Mouse (Mus musculus) stomach, postnatal 0 days (tissue): Measurements from ENCODE around the gene Nell2. TPM values are rescaled to one million over a fixed set of nuclear protein-coding genes. Genes with fewer than 3 reads are reported as not detected.

Source experiments
- ATAC-seq: fragments of 200-750 bp; cut with Nextera tagmentation; 2 replicates; pipeline ENCODE4 v1.8.0; 2017; ENCODE audit not compliant: low FRiP score, low TSS enrichment
- DNase-seq: peaks from one replicate; pipeline ENCODE4 v3.0.0-alpha.2; 2016; ENCODE audit warnings: low spot score
- H3K27ac ChIP-seq: fragments of 300-500 bp; sonication (generic); replicated peaks from 2 replicates; pipeline ENCODE4 v1.5.1; 2014; ENCODE audit warnings: mild to moderate bottlenecking, control low read depth
- H3K27me3 ChIP-seq: fragments of 300-500 bp; sonication (generic); 2 replicates; pipeline ENCODE4 v1.6.1; 2014; ENCODE audit warnings: low read length; ENCODE audit not compliant: control insufficient read depth, insufficient read depth
- H3K36me3 ChIP-seq: fragments of 300-500 bp; sonication (generic); 2 replicates; pipeline ENCODE4 v1.6.1; 2014; ENCODE audit warnings: low read length, mixed read lengths; ENCODE audit not compliant: control insufficient read depth, insufficient read depth
- H3K4me1 ChIP-seq: fragments of 300-500 bp; sonication (generic); replicated peaks from 2 replicates; pipeline ENCODE4 v1.6.1; 2014; ENCODE audit warnings: antibody characterized with exemption; ENCODE audit not compliant: control insufficient read depth, insufficient read depth
- H3K4me2 ChIP-seq: fragments of 300-500 bp; sonication (generic); replicated peaks from 2 replicates; pipeline ENCODE4 v1.6.1; 2014; ENCODE audit warnings: low read depth, mild to moderate bottlenecking, control low read depth, moderate library complexity
- H3K4me3 ChIP-seq: fragments of 300-500 bp; sonication (generic); 2 replicates; pipeline ENCODE4 v1.5.1; 2014; ENCODE audit warnings: low read depth, low read length, control low read depth
- H3K9ac ChIP-seq: fragments of 300-500 bp; sonication (generic); 2 replicates; pipeline ENCODE4 v1.6.1; 2014; ENCODE audit warnings: mild to moderate bottlenecking, low read length, control low read depth, mixed read lengths
- H3K9me3 ChIP-seq: fragments of 300-500 bp; sonication (generic); 2 replicates; pipeline ENCODE4 v1.6.1; 2016; ENCODE audit warnings: low read length; ENCODE audit not compliant: control insufficient read depth
- CTCF ChIP-seq: IDR thresholded peaks from 2 replicates; pipeline ENCODE4 v1.5.1; 2016; ENCODE audit warnings: antibody characterized with exemption, low read depth, mild to moderate bottlenecking, moderate library complexity
- EP300 ChIP-seq: optimal IDR thresholded peaks from 2 replicates; pipeline ENCODE3; 2016; ENCODE audit warnings: antibody characterized with exemption
- WGBS: fragments of 180-500 bp; shearing (Covaris S2); extraction: QIAGEN DNeasy Blood & Tissue Kit; methylation state at CpG from one replicate; pipeline ENCODE4 v1.1.7; 2014; 5-methylcytosine and 5-hydroxymethylcytosine counted together
- polyA plus RNA-seq: library from polyadenylated mRNA; unstranded; fragments of >200 nt; fragmentation: Nextera tagmentation; extraction: Ambion mirVana; gene quantifications from 2 replicates; pipeline ENCODE4 v1.2.1, GENCODE M21; 2015

Nell2 gene
- polyA plus RNA-seq, 1 experiment from 2014 or later = 5.8 TPM

- DNase-seq (no peak), ATAC-seq (no peak)
- Histone ChIP-seq H3K27me3 (no peaks in the 10 kb centered on the region), H3K27ac (no peak overlapping the region), H3K4me3 (no peak overlapping the region), H3K36me3 (no peaks in the 10 kb centered on the region), H3K9me3 (no peaks in the 10 kb centered on the region), H3K4me2 (no peak overlapping the region), H3K9ac (no peak overlapping the region), H3K4me1 (no peaks in the 10 kb centered on the region)
- WGBS = 73% methylated on average over 4 of the region's 4 CpGs
- TF ChIP-seq EP300 (no peak), CTCF (no peak)
These were observed 317.8 kb downstream of the Nell2 start for GRCm38 (mm10) chr15:95210551-95210950.

GRCm38 (mm10) chr15:95209186-95209585 is 319.2 kb downstream of the Nell2 start:
- no peaks in the 10 kb centered on the region for H3K27me3 ChIP-seq
- DNase-seq (no peak), ATAC-seq (no peak)
- no peak overlapping the region for H3K9ac ChIP-seq
- H3K4me1 ChIP-seq = no peaks in the 10 kb centered on the region
- H3K4me3 ChIP-seq = no peak overlapping the region
- no peaks in the 10 kb centered on the region for H3K36me3 ChIP-seq
- no peak overlapping the region for H3K4me2 ChIP-seq
- WGBS = 61% methylated on average over 4 of the region's 4 CpGs
- H3K27ac ChIP-seq = no peak overlapping the region
- no peak for TF ChIP-seq EP300
- TF ChIP-seq CTCF = no peak
- H3K9me3 ChIP-seq = no peaks in the 10 kb centered on the region

GRCm38 (mm10) chr15:95193661-95194280 is 334.6 kb downstream of the Nell2 start:
- H3K27ac ChIP-seq = no peak overlapping the region
- H3K9me3 ChIP-seq = no peaks in the 10 kb centered on the region
- DNase-seq (no peak), ATAC-seq (no peak)
- 30% methylated on average over 9 of the region's 9 CpGs for WGBS
- H3K9ac ChIP-seq = no peak overlapping the region
- H3K4me1 ChIP-seq = no peaks in the 10 kb centered on the region
- H3K36me3 ChIP-seq = no peaks in the 10 kb centered on the region
- no peaks in the 10 kb centered on the region for H3K27me3 ChIP-seq
- TF ChIP-seq EP300 = no peak
- TF ChIP-seq CTCF = no peak
- H3K4me2 ChIP-seq = 0 out of 2 replicates have a peak overlapping the region, but pooled peaks have one; percentile 5
- no peak overlapping the region for H3K4me3 ChIP-seq

GRCm38 (mm10) chr15:95192951-95193350 is 335.4 kb downstream of the Nell2 start:
- Histone ChIP-seq H3K9ac (no peak overlapping the region), H3K4me2 (no peak overlapping the region), H3K27ac (no peak overlapping the region), H3K4me3 (no peak overlapping the region), H3K27me3 (no peaks in the 10 kb centered on the region), H3K4me1 (no peaks in the 10 kb centered on the region), H3K36me3 (no peaks in the 10 kb centered on the region), H3K9me3 (no peaks in the 10 kb centered on the region)
- no peak for DNase-seq
- 68% methylated on average over 8 of the region's 8 CpGs for WGBS
- ATAC-seq = no peak
- TF ChIP-seq CTCF (no peak), EP300 (no peak)

- Histone ChIP-seq H3K4me2 (no peak overlapping the region), H3K27ac (no peak overlapping the region), H3K4me1 (no peaks in the 10 kb centered on the region), H3K9ac (no peak overlapping the region), H3K4me3 (no peak overlapping the region), H3K27me3 (no peaks in the 10 kb centered on the region), H3K9me3 (no peaks in the 10 kb centered on the region), H3K36me3 (no peaks in the 10 kb centered on the region)
- DNase-seq = no peak
- no peak for ATAC-seq
- 43% methylated on average over 10 of the region's 10 CpGs for WGBS
- no peak for TF ChIP-seq EP300
- TF ChIP-seq CTCF = no peak
These were observed 342.1 kb downstream of the Nell2 start for GRCm38 (mm10) chr15:95186226-95186625.

- no peaks in the 10 kb centered on the region for H3K36me3 ChIP-seq
- ATAC-seq = no peak
- H3K4me1 ChIP-seq = no peaks in the 10 kb centered on the region
- 48% methylated on average over 9 of the region's 9 CpGs for WGBS
- no peak overlapping the region for H3K4me3 ChIP-seq
- no peaks in the 10 kb centered on the region for H3K27me3 ChIP-seq
- H3K9me3 ChIP-seq = no peaks in the 10 kb centered on the region
- no peak for DNase-seq
- H3K27ac ChIP-seq = no peak overlapping the region
- no peak for TF ChIP-seq EP300
- H3K4me2 ChIP-seq = no peak overlapping the region
- H3K9ac ChIP-seq = no peak overlapping the region
These were observed 342.9 kb downstream of the Nell2 start for GRCm38 (mm10) chr15:95185419-95185818.
